Mouse (Mus musculus) testis, adult 2 months (tissue): ENCODE measurements around the gene Fthl17e.
"Not testable (repeated sequence)": the region's sequence is repeated elsewhere in the genome, so short reads cannot be mapped to it uniquely, and the experiment has no call there.

Experiments
- CTCF ChIP-seq: fragments of 200-500 bp; IDR thresholded peaks from 2 replicates; pipeline ENCODE4 v1.5.1; 2012; ENCODE audit warnings: low read depth, mild to moderate bottlenecking, inconsistent platforms, low read length, moderate library complexity; ENCODE audit not compliant: control insufficient read depth, insufficient read depth, insufficient replicate concordance
- POLR2A ChIP-seq: fragments of 200-500 bp; IDR thresholded peaks from 2 replicates; pipeline ENCODE4 v1.6.1; 2012; ENCODE audit warnings: low read depth, mild to moderate bottlenecking, inconsistent platforms, low read length, moderate library complexity; ENCODE audit not compliant: control insufficient read depth

GRCm38 (mm10) chrX:9033193-9033592 is at the start of gene Fthl17e:
- not testable (repeated sequence) for TF ChIP-seq POLR2A, CTCF
